Mouse (Mus musculus) small intestine, adult 2 months (tissue): Measurements from ENCODE around the gene Ppat.

Experiments used
- CTCF ChIP-seq: fragments of 200-500 bp; IDR thresholded peaks from 2 replicates; pipeline ENCODE4 v1.5.1; 2012; ENCODE audit warnings: low read depth, mild to moderate bottlenecking, control low read depth, inconsistent platforms, low read length, moderate library complexity, mixed read lengths; ENCODE audit not compliant: insufficient replicate concordance, insufficient read length; ENCODE audit errors: extremely low read depth
- POLR2A ChIP-seq: fragments of 200-500 bp; IDR thresholded peaks from 2 replicates; pipeline ENCODE4 v1.6.1; 2012; ENCODE audit warnings: low read depth, mild to moderate bottlenecking, control low read depth, inconsistent platforms, low read length, moderate library complexity

GRCm38 (mm10) chr5:76922833-76923232, 28.5 kb downstream of the Ppat start:
- TF ChIP-seq CTCF (no peak), POLR2A (no peak)
